Mouse (Mus musculus) heart, adult 2 months (tissue): Measurements from ENCODE around the gene 2310009B15Rik.

Experiments used
- CTCF ChIP-seq: fragments of 200-600 bp; IDR thresholded peaks from 2 replicates; pipeline ENCODE4 v1.8.1; 2022; ENCODE audit warnings: antibody characterized with exemption, mild to moderate bottlenecking, moderate library complexity
- EP300 ChIP-seq: fragments of 200-500 bp; IDR thresholded peaks from 2 replicates; pipeline ENCODE4 v1.6.1; 2011; ENCODE audit warnings: low read depth, low read length, control low read depth; ENCODE audit not compliant: insufficient read depth
- POLR2A ChIP-seq: fragments of 200-500 bp; IDR thresholded peaks from 2 replicates; pipeline ENCODE4 v1.6.1; 2011; ENCODE audit warnings: mild to moderate bottlenecking, low read depth, low read length, control low read depth; ENCODE audit not compliant: insufficient read depth

DNA sequence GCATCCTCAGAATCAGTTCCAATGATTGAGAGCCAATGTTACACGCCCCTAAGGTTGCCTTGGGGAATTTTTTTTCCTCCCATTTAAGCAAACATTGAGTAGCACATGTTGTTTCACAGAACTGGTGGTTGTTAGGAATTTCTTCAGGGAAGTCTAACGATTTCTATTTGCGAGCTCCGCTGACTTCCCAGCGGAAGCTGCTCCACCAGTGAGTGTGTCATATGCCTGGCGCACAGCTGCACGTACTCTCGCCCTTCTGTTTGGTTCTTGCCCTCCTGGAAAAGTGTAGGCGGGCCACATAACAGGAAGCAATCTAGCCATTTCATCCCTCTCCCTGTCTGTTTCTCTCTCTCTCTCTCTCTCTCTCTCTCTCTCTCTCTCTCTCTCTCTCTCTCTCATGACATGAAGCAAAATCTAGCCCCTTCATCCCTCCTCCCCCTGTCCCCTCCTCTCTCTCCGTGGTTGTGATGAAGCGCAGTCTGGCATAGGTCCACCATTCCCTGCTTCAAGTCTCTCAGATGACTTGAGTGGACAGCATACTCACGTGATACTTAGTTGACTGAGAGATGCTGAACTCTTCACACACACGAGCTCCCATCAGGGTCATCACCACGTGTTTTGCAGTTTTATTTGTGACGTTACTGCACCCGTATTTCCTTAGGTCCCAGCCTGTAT, 19.9 kb upstream of the 2310009B15Rik start:
- no peak for TF ChIP-seq POLR2A
- TF ChIP-seq EP300 = no peak
- no peak for TF ChIP-seq CTCF
